Mouse (Mus musculus) ES-Bruce4 (cell line): Measurements from ENCODE around the gene Apoe. TPM values are rescaled to one million over a fixed set of nuclear protein-coding genes. Genes with fewer than 3 reads are reported as not detected.
"Not testable (repeated sequence)": the region's sequence is repeated elsewhere in the genome, so short reads cannot be mapped to it uniquely, and the experiment has no call there.

Experiments
- H3K27ac ChIP-seq: 2 replicates; pipeline ENCODE4 v1.5.1; 2012; ENCODE audit warnings: low read length, inconsistent platforms; ENCODE audit not compliant: insufficient read depth
- H3K27me3 ChIP-seq: 2 replicates; pipeline ENCODE4 v1.6.1; 2012; ENCODE audit warnings: mild to moderate bottlenecking, low read length, inconsistent platforms; ENCODE audit not compliant: control insufficient read depth, poor library complexity, insufficient read depth, severe bottlenecking
- H3K36me3 ChIP-seq: 2 replicates; pipeline ENCODE4 v1.6.1; 2012; ENCODE audit warnings: inconsistent platforms, mild to moderate bottlenecking, low read length, moderate library complexity; ENCODE audit not compliant: control insufficient read depth, poor library complexity, insufficient read depth, severe bottlenecking
- H3K4me1 ChIP-seq: one replicate; pipeline ENCODE4 v1.8.1; 2011; ENCODE audit warnings: low read length; ENCODE audit not compliant: control insufficient read depth, insufficient read depth
- H3K4me3 ChIP-seq: 2 replicates; pipeline ENCODE4 v1.5.1; 2011; ENCODE audit warnings: low read depth, mild to moderate bottlenecking, low read length
- H3K9ac ChIP-seq: 2 replicates; pipeline ENCODE4 v1.6.1; 2012; ENCODE audit warnings: low read depth, mild to moderate bottlenecking, inconsistent platforms; ENCODE audit not compliant: poor library complexity, severe bottlenecking
- H3K9me3 ChIP-seq: replicated peaks from 2 replicates; pipeline ENCODE4 v1.6.1; 2012; ENCODE audit warnings: mild to moderate bottlenecking, low read length, inconsistent platforms; ENCODE audit not compliant: control insufficient read depth, poor library complexity, insufficient read depth, severe bottlenecking
- CTCF ChIP-seq: IDR thresholded peaks from one replicate; pipeline ENCODE4 v1.8.1; 2011; ENCODE audit warnings: low read depth, low read length
- EP300 ChIP-seq: IDR thresholded peaks from 2 replicates; pipeline ENCODE4 v1.6.1; 2011; ENCODE audit warnings: low read depth, low read length; ENCODE audit not compliant: insufficient read depth
- POLR2A ChIP-seq: IDR thresholded peaks from one replicate; pipeline ENCODE4 v1.8.1; 2011; ENCODE audit warnings: low read length; ENCODE audit not compliant: insufficient read depth
- polyA plus RNA-seq: library from polyadenylated mRNA; stranded (reverse); fragments of >200 nt; gene quantifications from 2 replicates; pipeline ENCODE4 v1.2.4, GENCODE M21; 2011; ENCODE audit warnings: low read depth; ENCODE audit not compliant: missing spikeins, insufficient read depth, insufficient read length

Gene Apoe
- polyA plus RNA-seq, 1 experiment: 1,048 TPM

DNA sequence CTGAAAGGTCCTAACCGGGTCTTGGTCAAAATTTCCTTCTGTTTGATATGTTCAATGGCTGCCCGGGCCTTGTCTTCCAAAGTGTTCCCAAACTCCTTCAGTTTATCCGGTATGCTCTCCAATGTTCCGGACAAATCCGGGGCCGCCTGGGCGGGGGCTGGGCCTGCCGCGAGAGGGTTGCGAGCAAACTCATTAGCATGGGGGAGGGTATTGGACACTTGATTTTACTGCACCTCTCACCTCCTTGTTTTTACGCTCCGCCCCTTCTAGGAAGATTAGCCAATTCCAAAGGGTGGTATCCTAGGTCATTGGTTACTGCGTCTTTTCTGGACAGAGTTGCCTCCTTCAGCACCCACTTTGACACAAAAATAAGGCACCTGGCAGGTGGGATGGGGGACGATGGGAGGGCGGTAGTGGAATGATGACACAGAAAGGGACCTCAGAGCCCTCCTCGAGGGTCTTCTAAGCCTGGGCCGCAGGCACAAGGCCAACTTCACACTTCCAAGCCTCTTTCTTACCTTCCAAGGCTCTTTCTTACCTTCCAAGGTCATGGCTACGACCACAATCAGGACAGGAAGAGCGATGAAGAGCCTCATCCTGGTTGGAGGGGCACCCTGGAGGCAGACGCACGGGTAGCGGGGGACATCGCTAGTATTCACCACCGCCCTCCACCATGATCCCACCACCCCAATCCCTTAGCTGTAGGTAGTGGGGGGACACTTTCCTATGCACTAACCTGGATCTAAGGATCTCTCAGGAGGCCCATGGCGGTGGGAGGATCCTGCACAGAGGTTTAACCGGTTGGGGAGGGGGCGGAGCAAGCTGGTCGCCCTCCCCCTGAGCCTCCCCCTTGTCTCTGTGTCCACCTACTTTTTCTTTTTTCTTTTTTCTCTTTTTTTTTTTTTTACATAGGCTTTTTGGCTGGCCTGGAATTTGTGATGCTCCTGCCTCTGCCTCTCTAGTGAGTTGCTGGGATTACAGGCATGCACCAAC lies 6.8 kb downstream of the Apoe start, which contains the start of gene Apoc1:
TSS of gene Apoc1 (minus strand) at position 788 of the 993 bp plus-strand sequence.
- peaks cover 13% of the 10 kb centered on the region for H3K36me3 ChIP-seq
- no peaks in the 10 kb centered on the region for H3K9me3 ChIP-seq
- H3K9ac ChIP-seq: peak within 1 kb of the TSS; percentile 70
- H3K27me3 ChIP-seq: no peaks in the 10 kb centered on the region
- peaks cover 6% of the 10 kb centered on the region for H3K4me1 ChIP-seq
- peak within 1 kb of the TSS; percentile 94 for H3K27ac ChIP-seq
- peak within 1 kb of the TSS; percentile 88 for H3K4me3 ChIP-seq
- peak; percentile 47 for TF ChIP-seq POLR2A
- TF ChIP-seq CTCF: no peak
- TF ChIP-seq EP300: peak; percentile 66; the same call in 1 of the 2 replicates

- peak overlapping the region; percentile 87 for H3K4me3 ChIP-seq
- H3K27me3 ChIP-seq: no peaks in the 10 kb centered on the region
- H3K4me1 ChIP-seq: peaks cover 6% of the 10 kb centered on the region
- H3K9me3 ChIP-seq: no peaks in the 10 kb centered on the region
- peak overlapping the region; percentile 84 for H3K27ac ChIP-seq
- H3K9ac ChIP-seq: peak overlapping the region; percentile 70
- peaks cover 6% of the 10 kb centered on the region for H3K36me3 ChIP-seq
- TF ChIP-seq POLR2A (no peak), EP300 (0 out of 2 replicates have a peak, but pooled peaks have one; percentile 31)
These were observed 7.6 kb downstream of the Apoe start for GRCm38 (mm10) chr7:19691434-19691833.

DNA sequence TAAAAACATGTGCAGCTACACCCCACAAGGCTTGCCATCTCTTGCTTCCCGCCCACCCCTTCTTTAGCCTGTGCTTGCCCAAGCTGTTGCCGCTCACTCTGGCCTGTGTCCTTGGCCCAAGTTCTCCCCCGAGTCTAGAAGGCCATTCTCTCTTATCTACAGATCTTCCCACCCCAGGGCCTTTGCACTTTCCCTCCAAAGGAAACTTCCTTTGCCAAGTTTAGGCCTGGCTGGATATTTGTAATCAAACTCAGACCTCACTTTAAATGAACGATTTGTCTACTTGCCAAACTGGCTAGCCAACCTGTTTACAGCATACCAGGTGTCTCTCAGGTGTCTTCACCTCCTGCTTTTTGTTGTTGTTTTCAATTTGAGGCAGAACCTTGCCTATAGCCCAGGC lies 8.1 kb downstream of the Apoe start:
- TF ChIP-seq POLR2A: no peak
- TF ChIP-seq EP300: no peak
- H3K9ac ChIP-seq: peak overlapping the region; percentile 70
- H3K36me3 ChIP-seq: no peaks in the 10 kb centered on the region
- H3K27me3 ChIP-seq: no peaks in the 10 kb centered on the region
- H3K27ac ChIP-seq: peak overlapping the region; percentile 84
- peaks cover 3% of the 10 kb centered on the region for H3K4me1 ChIP-seq
- peak overlapping the region; percentile 87 for H3K4me3 ChIP-seq
- H3K9me3 ChIP-seq: no peaks in the 10 kb centered on the region

DNA sequence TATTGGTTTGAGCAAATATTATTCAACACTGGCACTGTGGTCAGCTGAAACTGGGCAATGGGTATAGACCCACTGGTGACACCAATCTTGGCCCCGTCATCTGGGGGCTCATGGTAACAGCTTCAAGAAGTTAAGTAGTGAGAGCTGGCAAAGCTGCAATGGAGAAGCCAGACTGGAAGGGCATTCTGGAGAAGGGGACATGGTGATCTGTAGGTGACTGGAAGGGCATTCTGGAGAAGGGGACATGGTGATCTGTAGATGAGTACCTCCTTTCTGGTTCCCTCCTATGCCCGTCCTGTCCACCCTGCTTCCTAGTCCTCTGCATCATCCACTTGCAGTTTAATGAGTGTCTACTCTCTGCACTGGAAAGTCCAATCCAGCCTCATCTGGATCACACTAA lies 10.4 kb downstream of the Apoe start:
- Histone ChIP-seq H3K9me3 (no peaks in the 10 kb centered on the region), H3K4me3 (no peak overlapping the region), H3K9ac (no peak overlapping the region), H3K4me1 (peaks cover 7% of the 10 kb centered on the region), H3K27me3 (no peaks in the 10 kb centered on the region), H3K36me3 (no peaks in the 10 kb centered on the region), H3K27ac (0 out of 2 replicates have a peak overlapping the region, but pooled peaks have one; percentile 13)
- TF ChIP-seq POLR2A: no peak
- TF ChIP-seq CTCF: no peak
- TF ChIP-seq EP300: no peak

GRCm38 (mm10) chr7:19688101-19688500 lies 10.9 kb downstream of the Apoe start:
- H3K9ac ChIP-seq: no peak overlapping the region
- peak overlapping the region; percentile 99 for H3K27ac ChIP-seq
- no peak overlapping the region for H3K4me3 ChIP-seq
- H3K27me3 ChIP-seq: no peaks in the 10 kb centered on the region
- no peaks in the 10 kb centered on the region for H3K36me3 ChIP-seq
- no peaks in the 10 kb centered on the region for H3K9me3 ChIP-seq
- no peak for TF ChIP-seq EP300
- no peak for TF ChIP-seq POLR2A
- TF ChIP-seq CTCF: no peak
- H3K4me1 ChIP-seq: peaks cover 9% of the 10 kb centered on the region

- H3K36me3 ChIP-seq: not testable (repeated sequence)
- H3K27ac ChIP-seq: peak overlapping the region; percentile 99
These were observed 11.9 kb downstream of the Apoe start for GRCm38 (mm10) chr7:19686927-19687583.

More at GRCm38 (mm10) chr7:19686927-19687583, 11.9 kb downstream of the Apoe start:
- peak overlapping the region; percentile 15; the same call in 1 of the 2 replicates for H3K9ac ChIP-seq
- H3K4me3 ChIP-seq, H3K9me3 ChIP-seq, H3K4me1 ChIP-seq, H3K27me3 ChIP-seq: not testable (repeated sequence)
